Mouse (Mus musculus) lung, embryonic 15.5 days (tissue): ENCODE results near the gene Creb3l4. TPM values are rescaled to one million over a fixed set of nuclear protein-coding genes. Genes with fewer than 3 reads are reported as not detected.

Experiments
- ATAC-seq: fragments of 200-750 bp; cut with Nextera tagmentation; 2 replicates; pipeline ENCODE4 v1.8.0; 2017; ENCODE audit warnings: moderate number of reproducible peaks, borderline replicate concordance; ENCODE audit not compliant: low FRiP score, low TSS enrichment; ENCODE audit errors: extremely low read depth
- H3K27ac ChIP-seq: fragments of 300-500 bp; sonication (generic); 2 replicates; pipeline ENCODE4 v1.5.1; 2015; ENCODE audit warnings: moderate library complexity, mild to moderate bottlenecking, inconsistent platforms
- H3K27me3 ChIP-seq: fragments of 300-500 bp; sonication (generic); 2 replicates; pipeline ENCODE4 v1.6.1; 2015; ENCODE audit warnings: inconsistent platforms
- H3K36me3 ChIP-seq: fragments of 300-500 bp; sonication (generic); 2 replicates; pipeline ENCODE4 v1.6.1; 2015; ENCODE audit warnings: inconsistent platforms
- H3K4me1 ChIP-seq: fragments of 300-500 bp; sonication (generic); 2 replicates; pipeline ENCODE4 v1.6.1; 2015; ENCODE audit warnings: inconsistent platforms
- H3K4me2 ChIP-seq: fragments of 300-500 bp; sonication (generic); 2 replicates; pipeline ENCODE4 v1.6.1; 2015; ENCODE audit warnings: inconsistent platforms, mild to moderate bottlenecking, moderate library complexity
- H3K4me3 ChIP-seq: fragments of 300-500 bp; sonication (generic); 2 replicates; pipeline ENCODE4 v1.5.1; 2015; ENCODE audit warnings: mild to moderate bottlenecking, inconsistent platforms
- H3K9ac ChIP-seq: fragments of 300-500 bp; sonication (generic); 2 replicates; pipeline ENCODE4 v1.6.1; 2015; ENCODE audit warnings: inconsistent platforms
- H3K9me3 ChIP-seq: fragments of 300-500 bp; sonication (generic); 2 replicates; pipeline ENCODE4 v1.6.1; 2016; ENCODE audit warnings: inconsistent platforms
- WGBS: fragments of 180-500 bp; shearing (Covaris S2); methylation state at CpG from one replicate; pipeline ENCODE4 v1.1.7; 2015; 5-methylcytosine and 5-hydroxymethylcytosine counted together
- polyA plus RNA-seq: library from polyadenylated mRNA; unstranded; fragments of >200 nt; fragmentation: Nextera tagmentation; extraction: Ambion mirVana; gene quantifications from 2 replicates; pipeline ENCODE4 v1.2.1, GENCODE M21; 2015

Creb3l4 gene
- polyA plus RNA-seq, 1 experiment from 2014 or later, result 6.3 TPM

GRCm38 (mm10) chr3:90220531-90220951 lies 22.8 kb downstream of the Creb3l4 start:
- no peaks in the 10 kb centered on the region for H3K27me3 ChIP-seq
- H3K4me2 ChIP-seq, result peak overlapping the region; percentile 77
- no peaks in the 10 kb centered on the region for H3K9me3 ChIP-seq
- under 1% methylated on average over 18 of the region's 20 CpGs for WGBS
- H3K9ac ChIP-seq, result peak overlapping the region; percentile 65
- H3K4me3 ChIP-seq, result peak overlapping the region; percentile 55
- peak overlapping the region; percentile 91 for H3K27ac ChIP-seq
- peaks cover 21% of the 10 kb centered on the region for H3K36me3 ChIP-seq
- ATAC-seq, result peak; percentile 91
- H3K4me1 ChIP-seq, result peaks cover 21% of the 10 kb centered on the region

GRCm38 (mm10) chr3:90220088-90220487 lies 23.2 kb downstream of the Creb3l4 start:
- peak overlapping the region; percentile 65 for H3K9ac ChIP-seq

GRCm38 (mm10) chr3:90215825-90216380 lies 27.4 kb downstream of the Creb3l4 start:
- no peak overlapping the region for H3K4me3 ChIP-seq
- no peak for ATAC-seq
- H3K9ac ChIP-seq, result no peak overlapping the region
- no peak overlapping the region for H3K4me2 ChIP-seq
- no peaks in the 10 kb centered on the region for H3K27me3 ChIP-seq
- H3K36me3 ChIP-seq, result peaks cover 17% of the 10 kb centered on the region
- WGBS, result 29% methylated on average over 1 of the region's 1 CpGs
- H3K9me3 ChIP-seq, result no peaks in the 10 kb centered on the region
- peaks cover 26% of the 10 kb centered on the region for H3K4me1 ChIP-seq
- H3K27ac ChIP-seq, result no peak overlapping the region

More at GRCm38 (mm10) chr3:90220088-90220487, 23.2 kb downstream of the Creb3l4 start:
- H3K4me2 ChIP-seq, result peak overlapping the region; percentile 77
- H3K9me3 ChIP-seq, result no peaks in the 10 kb centered on the region
- peaks cover 17% of the 10 kb centered on the region for H3K36me3 ChIP-seq
- H3K4me1 ChIP-seq, result peaks cover 21% of the 10 kb centered on the region
- peak overlapping the region; percentile 55 for H3K4me3 ChIP-seq
- no peaks in the 10 kb centered on the region for H3K27me3 ChIP-seq
- H3K27ac ChIP-seq, result peak overlapping the region; percentile 91
- 5% methylated on average over 6 of the region's 6 CpGs for WGBS
- ATAC-seq, result peak; percentile 58; the same call in 1 of the 2 replicates

- peaks cover 28% of the 10 kb centered on the region for H3K4me1 ChIP-seq
- H3K4me3 ChIP-seq, result peak overlapping the region; percentile 85
- peak overlapping the region; percentile 76 for H3K27ac ChIP-seq
- ATAC-seq, result no peak
- H3K27me3 ChIP-seq, result no peaks in the 10 kb centered on the region
- H3K36me3 ChIP-seq, result peaks cover 33% of the 10 kb centered on the region
- WGBS, result 12% methylated on average over 12 of the region's 12 CpGs
- H3K9ac ChIP-seq, result peak overlapping the region; percentile 27; the same call in 1 of the 2 replicates
- H3K9me3 ChIP-seq, result no peaks in the 10 kb centered on the region
- peak overlapping the region; percentile 66 for H3K4me2 ChIP-seq
Measured at GRCm38 (mm10) chr3:90213956-90214684, 29.2 kb downstream of the Creb3l4 start.

- Histone ChIP-seq H3K4me2 (peak within 1 kb of the TSS; percentile 92), H3K27ac (peak within 1 kb of the TSS; percentile 76), H3K4me3 (peak within 1 kb of the TSS; percentile 85), H3K4me1 (peaks cover 28% of the 10 kb centered on the region), H3K9ac (peak within 1 kb of the TSS; percentile 91), H3K36me3 (peaks cover 40% of the 10 kb centered on the region), H3K9me3 (no peaks in the 10 kb centered on the region), H3K27me3 (no peaks in the 10 kb centered on the region)
- under 1% methylated on average over 42 of the region's 42 CpGs for WGBS
- peak; percentile 93 for ATAC-seq
Measured at GRCm38 (mm10) chr3:90213377-90213866, 29.9 kb downstream of the Creb3l4 start, which contains the start of the genes Rps27 and Rab13. Gene Rps27 (minus strand): TSS chr3:90213651. Gene Rab13 (plus strand): TSS chr3:90213695.

GRCm38 (mm10) chr3:90212723-90213122 lies 30.6 kb downstream of the Creb3l4 start:
- H3K4me3 ChIP-seq, result peak overlapping the region; percentile 85
- no peak for ATAC-seq
- no peak overlapping the region for H3K27ac ChIP-seq
- peaks cover 28% of the 10 kb centered on the region for H3K4me1 ChIP-seq
- WGBS, result 4% methylated on average over 5 of the region's 5 CpGs
- H3K9me3 ChIP-seq, result no peaks in the 10 kb centered on the region
- peak overlapping the region; percentile 92 for H3K4me2 ChIP-seq
- H3K9ac ChIP-seq, result peak overlapping the region; percentile 91
- no peaks in the 10 kb centered on the region for H3K27me3 ChIP-seq
- peaks cover 47% of the 10 kb centered on the region for H3K36me3 ChIP-seq

- no peak for ATAC-seq
- Histone ChIP-seq H3K36me3 (peaks cover 50% of the 10 kb centered on the region), H3K9ac (peak overlapping the region; percentile 91), H3K27ac (no peak overlapping the region), H3K9me3 (no peaks in the 10 kb centered on the region), H3K27me3 (no peaks in the 10 kb centered on the region), H3K4me1 (peaks cover 28% of the 10 kb centered on the region), H3K4me3 (peak overlapping the region; percentile 85), H3K4me2 (peak overlapping the region; percentile 92)
- 71% methylated on average over 13 of the region's 13 CpGs for whole genome bisulfite sequencing
Measured at GRCm38 (mm10) chr3:90211475-90212398, 31.6 kb downstream of the Creb3l4 start.

GRCm38 (mm10) chr3:90209908-90210566 lies 33.3 kb downstream of the Creb3l4 start:
- Histone ChIP-seq H3K27ac (no peak overlapping the region), H3K9ac (no peak overlapping the region), H3K4me1 (peaks cover 28% of the 10 kb centered on the region), H3K4me3 (no peak overlapping the region), H3K9me3 (no peaks in the 10 kb centered on the region), H3K27me3 (no peaks in the 10 kb centered on the region), H3K36me3 (peaks cover 50% of the 10 kb centered on the region), H3K4me2 (no peak overlapping the region)
- 86% methylated on average over 5 of the region's 5 CpGs for WGBS
- no peak for ATAC-seq

- Histone ChIP-seq H3K27me3 (no peaks in the 10 kb centered on the region), H3K4me3 (no peak overlapping the region), H3K36me3 (peaks cover 50% of the 10 kb centered on the region), H3K4me1 (peaks cover 23% of the 10 kb centered on the region), H3K27ac (no peak overlapping the region), H3K9me3 (no peaks in the 10 kb centered on the region), H3K4me2 (no peak overlapping the region), H3K9ac (no peak overlapping the region)
- ATAC-seq, result no peak
- 75% methylated on average over 2 of the region's 2 CpGs for WGBS
Measured at GRCm38 (mm10) chr3:90208662-90209061, 34.6 kb downstream of the Creb3l4 start.

- no peak overlapping the region for H3K27ac ChIP-seq
- no peak for ATAC-seq
- H3K4me2 ChIP-seq, result no peak overlapping the region
- no peak overlapping the region for H3K4me3 ChIP-seq
- 96% methylated on average over 2 of the region's 2 CpGs for WGBS
- H3K9me3 ChIP-seq, result no peaks in the 10 kb centered on the region
- H3K27me3 ChIP-seq, result no peaks in the 10 kb centered on the region
- H3K4me1 ChIP-seq, result no peaks in the 10 kb centered on the region
- H3K36me3 ChIP-seq, result peaks cover 20% of the 10 kb centered on the region
- H3K9ac ChIP-seq, result no peak overlapping the region
Measured at GRCm38 (mm10) chr3:90204582-90204981, 38.7 kb downstream of the Creb3l4 start.

- Histone ChIP-seq H3K4me1 (no peaks in the 10 kb centered on the region), H3K36me3 (peaks cover 11% of the 10 kb centered on the region), H3K27ac (no peak overlapping the region), H3K27me3 (no peaks in the 10 kb centered on the region), H3K9ac (no peak overlapping the region), H3K9me3 (no peaks in the 10 kb centered on the region), H3K4me3 (no peak overlapping the region), H3K4me2 (no peak overlapping the region)
- no peak for ATAC-seq
- 59% methylated on average over 5 of the region's 5 CpGs for WGBS
Measured at GRCm38 (mm10) chr3:90203619-90204018, 39.7 kb downstream of the Creb3l4 start.
